ENCODE assay signal across 21 mouse cellular contexts in the genomic region with DNA sequence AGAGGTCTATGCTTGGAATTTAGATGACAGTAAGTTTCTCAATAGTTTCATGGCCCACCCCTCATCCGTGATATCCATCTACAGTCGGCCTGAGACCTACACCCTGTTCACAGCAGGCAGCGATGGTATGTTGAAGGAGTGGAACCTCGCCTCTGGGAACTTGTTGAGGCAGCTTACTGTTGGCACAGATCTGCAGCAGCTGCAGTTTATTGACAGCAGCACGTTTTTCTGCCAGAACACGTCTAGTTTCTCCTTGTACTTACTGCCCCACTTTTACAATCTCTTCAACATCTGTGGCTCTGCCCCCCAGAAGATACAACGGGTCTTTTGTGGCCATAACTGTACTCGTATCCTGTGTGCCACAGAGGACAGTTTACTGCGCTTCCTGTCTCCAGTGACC. TPM values are rescaled to one million over a fixed set of nuclear protein-coding genes. Genes with fewer than 3 reads are reported as not detected.
A peak's percentile ranks its signal among the peaks of the same experiment; 100 is the strongest.
DNase-seq lines count a peak whose midpoint lies in the region; ATAC-seq and TF ChIP-seq lines count a peak whose summit lies in the region.
"Had no signal": no experiment of that assay in that cellular context is flagged by ENCODE, and none has a peak within 500 bp of the region (broad histone marks: within the 10 kb centered on the region; RNA-seq: fewer than 3 reads in every experiment).

No protein-coding gene starts in this region.

- H3K9me3 ChIP-seq in limb, embryonic 14.5 days (ENCODE audit: control insufficient read depth, low read length), result no peaks in the 10 kb centered on the region
- H3K9me3 ChIP-seq: embryonic facial prominence, embryonic 12.5 days; forebrain, embryonic 13.5 days; hindbrain, embryonic 13.5 days had no signal

- peaks cover 16% of the 10 kb centered on the region for H3K4me1 ChIP-seq in limb, embryonic 14.5 days (ENCODE audit: control insufficient read depth, insufficient read depth, low read length)
- H3K4me1 ChIP-seq in thymus, adult 2 months (replicated peaks; ENCODE audit: control insufficient read depth, insufficient read depth, low read length), result no peaks in the 10 kb centered on the region
- H3K4me1 ChIP-seq: embryonic facial prominence, embryonic 12.5 days; forebrain, embryonic 13.5 days; hindbrain, embryonic 13.5 days had no signal

- no peak overlapping the region for H3K4me2 ChIP-seq in limb, embryonic 14.5 days (replicated peaks; ENCODE audit: low read depth, low read length, severe bottlenecking)
- H3K4me2 ChIP-seq: embryonic facial prominence, embryonic 12.5 days; forebrain, embryonic 13.5 days; hindbrain, embryonic 13.5 days had no signal

- no peak overlapping the region for H3K9ac ChIP-seq in limb, embryonic 14.5 days (ENCODE audit: low read depth, low read length, severe bottlenecking)
- H3K9ac ChIP-seq: embryonic facial prominence, embryonic 12.5 days; forebrain, embryonic 13.5 days; forebrain, postnatal 0 days; hindbrain, embryonic 13.5 days had no signal

- H3K27ac ChIP-seq in limb, embryonic 14.5 days (replicated peaks; ENCODE audit: low read depth, low read length), result peak overlapping the region; percentile 55; the same call in 1 of the 2 replicates
- H3K27ac ChIP-seq in thymus, adult 2 months (ENCODE audit: control insufficient read depth, insufficient read depth, low read length), result no peak overlapping the region
- H3K27ac ChIP-seq: embryonic facial prominence, embryonic 12.5 days; forebrain, embryonic 13.5 days; gastrocnemius, adult 2 months; hindbrain, embryonic 13.5 days had no signal

- 37% methylated on average over 9 of the region's 9 CpGs for WGBS in limb, embryonic 14.5 days
- 74% methylated on average over 9 of the region's 9 CpGs for WGBS in thymus, adult 2 months

- DNase-seq in lung, postnatal 10 days, result peak; percentile 9
- no peak for DNase-seq in lung, postnatal 25 days (ENCODE audit: low spot score)
- DNase-seq in urinary bladder, postnatal 25 days (ENCODE audit: low spot score), result peak; percentile 8
- no peak for DNase-seq in urinary bladder, postnatal 10 days (ENCODE audit: low spot score)
- peak; percentile 57 for DNase-seq in limb, embryonic 14.5 days (ENCODE audit: low spot score)
- peak; percentile 28 to 32 for DNase-seq in urinary bladder, postnatal 36 days (ENCODE audit: low spot score in 2 of 2)
- DNase-seq in thymus, adult 2 months, result no peak
- DNase-seq: adrenal gland, adult 8-10 months; adrenal gland, postnatal 36 days; cerebellum, adult 11 months; cerebellum, adult 8-10 months; cerebellum, postnatal 14 days; embryo, embryonic 11 days; forebrain, postnatal 0 days; gastrocnemius, adult 2 months; gastrocnemius, postnatal 25 days; heart, postnatal 10 days had no signal

- TF ChIP-seq POLR2A in limb, embryonic 14.5 days (IDR thresholded peaks at IDR 0.05; ENCODE audit: borderline replicate concordance, extremely low read depth, insufficient read depth, insufficient read length), result no peak
- no peak for TF ChIP-seq POLR2A in thymus, adult 2 months (IDR thresholded peaks at IDR 0.05; ENCODE audit: control insufficient read depth, extremely low read depth, insufficient read depth, low read length, poor library complexity)

- peak; percentile 50; the same call in 1 of the 2 replicates for ATAC-seq in limb, embryonic 14.5 days (ENCODE audit: low FRiP score, low read depth)
- ATAC-seq in megakaryocyte, adult 5-6 weeks (ENCODE audit: poor library complexity, severe bottlenecking), result no peak
- ATAC-seq: forebrain, embryonic 13.5 days; forebrain, postnatal 0 days had no signal

- no peaks in the 10 kb centered on the region for H3K27me3 ChIP-seq in limb, embryonic 14.5 days (ENCODE audit: control insufficient read depth, insufficient read depth, low read length)
- H3K27me3 ChIP-seq in thymus, adult 2 months (ENCODE audit: control insufficient read depth, insufficient read depth, low read length), result no peaks in the 10 kb centered on the region
- H3K27me3 ChIP-seq: embryonic facial prominence, embryonic 12.5 days; forebrain, embryonic 13.5 days; hindbrain, embryonic 13.5 days had no signal

- no peaks in the 10 kb centered on the region for H3K36me3 ChIP-seq in limb, embryonic 14.5 days (ENCODE audit: control insufficient read depth, insufficient read depth, low read length)
- H3K36me3 ChIP-seq in thymus, adult 2 months (ENCODE audit: control insufficient read depth, insufficient read depth, low read length), result no peaks in the 10 kb centered on the region
- H3K36me3 ChIP-seq: embryonic facial prominence, embryonic 12.5 days; hindbrain, embryonic 13.5 days had no signal

- TF ChIP-seq CTCF in thymus, adult 2 months (IDR thresholded peaks at IDR 0.05; ENCODE audit: borderline replicate concordance, control insufficient read depth, extremely low read depth, insufficient read depth, low read length, poor library complexity), result no peak

- no peak overlapping the region for H3K4me3 ChIP-seq in limb, embryonic 14.5 days (replicated peaks; ENCODE audit: low read length)
- H3K4me3 ChIP-seq in thymus, adult 2 months (ENCODE audit: control insufficient read depth, insufficient read depth, low read length), result no peak overlapping the region
- H3K4me3 ChIP-seq: embryonic facial prominence, embryonic 12.5 days; forebrain, embryonic 13.5 days; gastrocnemius, adult 2 months; hindbrain, embryonic 13.5 days had no signal

RNA-seq across cellular contexts. Expression of a gene that starts 42.6 kb away (rescaled TPM):
- 39.0 and 46.1 TPM in 2 replicates for polyA plus RNA-seq in limb, embryonic 14.5 days (2012; rRNA removed)
- polyA plus RNA-seq in limb, embryonic 14.5 days (2014; fragmentation: Nextera tagmentation; extraction: Ambion mirVana), result 16.2 TPM in 2 replicates
- 93.0 and 111 TPM in 2 replicates for polyA plus RNA-seq in thymus, adult 2 months (2012; rRNA removed)
- 23.3 and 30.2 TPM in 2 replicates for total RNA-seq in megakaryocyte, adult 5-6 weeks (2015)
- 6.8 and 11.8 TPM in 2 replicates for total RNA-seq in megakaryocyte, adult 5-6 weeks (2017)

Comparison
In these comparisons a context has a peak if more than half of its experiments do, and no peak if none do; other contexts are left out.
1. DNase-seq: peak in lung, postnatal 10 days (single experiment), urinary bladder, postnatal 25 days (single experiment), limb, embryonic 14.5 days (single experiment) and urinary bladder, postnatal 36 days (2 of 2); none in lung, postnatal 25 days (single experiment), urinary bladder, postnatal 10 days (single experiment) and thymus, adult 2 months (single experiment).